Mouse (Mus musculus) testis, adult 2 months (tissue): Measurements from ENCODE around the gene Senp8. TPM values are rescaled to one million over a fixed set of nuclear protein-coding genes. Genes with fewer than 3 reads are reported as not detected.
A peak's percentile ranks its signal among the peaks of the same experiment; 100 is the strongest.
"Not testable (repeated sequence)": the region's sequence is repeated elsewhere in the genome, so short reads cannot be mapped to it uniquely, and the experiment has no call there.

Experiments used
- H3K27ac ChIP-seq: fragments of 200-500 bp; 2 replicates; pipeline ENCODE4 v1.5.1; 2012; ENCODE audit warnings: low read depth, low read length; ENCODE audit not compliant: control insufficient read depth, insufficient read depth
- H3K27me3 ChIP-seq: fragments of 200-500 bp; 2 replicates; pipeline ENCODE4 v1.6.1; 2012; ENCODE audit warnings: mild to moderate bottlenecking, low read length, moderate library complexity; ENCODE audit not compliant: control insufficient read depth, insufficient read depth
- H3K36me3 ChIP-seq: fragments of 200-500 bp; 2 replicates; pipeline ENCODE4 v1.6.1; 2012; ENCODE audit warnings: mild to moderate bottlenecking, low read length; ENCODE audit not compliant: control insufficient read depth, insufficient read depth
- H3K4me1 ChIP-seq: fragments of 200-500 bp; 2 replicates; pipeline ENCODE4 v1.6.1; 2012; ENCODE audit warnings: low read length; ENCODE audit not compliant: control insufficient read depth, insufficient read depth
- H3K4me3 ChIP-seq: fragments of 200-500 bp; 2 replicates; pipeline ENCODE4 v1.5.1; 2012; ENCODE audit warnings: low read depth, mild to moderate bottlenecking, low read length, moderate library complexity, mixed read lengths; ENCODE audit not compliant: control insufficient read depth
- CTCF ChIP-seq: fragments of 200-500 bp; IDR thresholded peaks from 2 replicates; pipeline ENCODE4 v1.5.1; 2012; ENCODE audit warnings: low read depth, mild to moderate bottlenecking, inconsistent platforms, low read length, moderate library complexity; ENCODE audit not compliant: control insufficient read depth, insufficient read depth, insufficient replicate concordance
- POLR2A ChIP-seq: fragments of 200-500 bp; IDR thresholded peaks from 2 replicates; pipeline ENCODE4 v1.6.1; 2012; ENCODE audit warnings: low read depth, mild to moderate bottlenecking, inconsistent platforms, low read length, moderate library complexity; ENCODE audit not compliant: control insufficient read depth
- polyA plus RNA-seq: library from polyadenylated mRNA; depleted of rRNA; stranded (reverse); fragments of >200 nt; gene quantifications from 2 replicates; pipeline ENCODE4 v1.2.3, GENCODE M21; 2012; rRNA removed

The Senp8 gene
- 3.3 TPM in 2 replicates for polyA plus RNA-seq

- TF ChIP-seq POLR2A, result peak; percentile 58; the same call in 1 of the 2 replicates
- no peak for TF ChIP-seq CTCF
- peak within 1 kb of the TSS; percentile 99 for H3K4me3 ChIP-seq
- H3K27me3 ChIP-seq, result no peaks in the 10 kb centered on the region
- H3K27ac ChIP-seq, result peak within 1 kb of the TSS; percentile 99
- no peaks in the 10 kb centered on the region for H3K36me3 ChIP-seq
- H3K4me1 ChIP-seq, result peaks cover 5% of the 10 kb centered on the region
Measured at GRCm38 (mm10) chr9:59750267-59751065, at the start of gene Senp8, which contains the start of gene Myo9a. Gene Senp8, minus strand, starts transcription at chr9:59750710. Gene Myo9a, plus strand, starts transcription at chr9:59750896.

- not testable (repeated sequence) for H3K36me3 ChIP-seq, H3K27me3 ChIP-seq, H3K4me3 ChIP-seq, H3K4me1 ChIP-seq, H3K27ac ChIP-seq
Measured at GRCm38 (mm10) chr9:59766966-59767461, 16.5 kb upstream of the Senp8 start.

GRCm38 (mm10) chr9:59760515-59760914 lies 10.0 kb upstream of the Senp8 start:
- no peaks in the 10 kb centered on the region for H3K4me1 ChIP-seq
- no peak overlapping the region for H3K27ac ChIP-seq
- no peaks in the 10 kb centered on the region for H3K27me3 ChIP-seq
- no peaks in the 10 kb centered on the region for H3K36me3 ChIP-seq
- TF ChIP-seq POLR2A, result no peak
- TF ChIP-seq CTCF, result no peak
- H3K4me3 ChIP-seq, result no peak overlapping the region

GRCm38 (mm10) chr9:59757016-59757415 lies 6.5 kb upstream of the Senp8 start:
- not testable (repeated sequence) for H3K27me3 ChIP-seq, H3K27ac ChIP-seq, H3K36me3 ChIP-seq, H3K4me1 ChIP-seq, H3K4me3 ChIP-seq

- TF ChIP-seq CTCF (no peak), POLR2A (no peak)
- no peak overlapping the region for H3K27ac ChIP-seq
- H3K27me3 ChIP-seq, result no peaks in the 10 kb centered on the region
- H3K4me1 ChIP-seq, result no peaks in the 10 kb centered on the region
- H3K4me3 ChIP-seq, result no peak overlapping the region
- no peaks in the 10 kb centered on the region for H3K36me3 ChIP-seq
Measured at GRCm38 (mm10) chr9:59755199-59755598, 4.7 kb upstream of the Senp8 start.

- Histone ChIP-seq H3K4me1 (peaks cover 5% of the 10 kb centered on the region), H3K27me3 (no peaks in the 10 kb centered on the region), H3K36me3 (no peaks in the 10 kb centered on the region), H3K27ac (no peak overlapping the region; the same call in 1 of the 2 replicates), H3K4me3 (peak overlapping the region; percentile 76)
- TF ChIP-seq CTCF (no peak), POLR2A (no peak)
Measured at GRCm38 (mm10) chr9:59751966-59752365, 1.5 kb upstream of the Senp8 start.

- peaks cover 5% of the 10 kb centered on the region for H3K4me1 ChIP-seq
- H3K4me3 ChIP-seq, result peak overlapping the region; percentile 99
- peak overlapping the region; percentile 99 for H3K27ac ChIP-seq
- TF ChIP-seq CTCF (no peak), POLR2A (no peak)
- no peaks in the 10 kb centered on the region for H3K36me3 ChIP-seq
- no peaks in the 10 kb centered on the region for H3K27me3 ChIP-seq
Measured at GRCm38 (mm10) chr9:59751066-59751581, 614 bp upstream of the Senp8 start.
